Mouse (Mus musculus) kidney, adult 9 months (tissue): ENCODE measurements around the gene Msi2.

Experiments
- DNase-seq: peaks from one replicate; pipeline ENCODE4 v3.0.0; 2022

Msi2 gene

DNA sequence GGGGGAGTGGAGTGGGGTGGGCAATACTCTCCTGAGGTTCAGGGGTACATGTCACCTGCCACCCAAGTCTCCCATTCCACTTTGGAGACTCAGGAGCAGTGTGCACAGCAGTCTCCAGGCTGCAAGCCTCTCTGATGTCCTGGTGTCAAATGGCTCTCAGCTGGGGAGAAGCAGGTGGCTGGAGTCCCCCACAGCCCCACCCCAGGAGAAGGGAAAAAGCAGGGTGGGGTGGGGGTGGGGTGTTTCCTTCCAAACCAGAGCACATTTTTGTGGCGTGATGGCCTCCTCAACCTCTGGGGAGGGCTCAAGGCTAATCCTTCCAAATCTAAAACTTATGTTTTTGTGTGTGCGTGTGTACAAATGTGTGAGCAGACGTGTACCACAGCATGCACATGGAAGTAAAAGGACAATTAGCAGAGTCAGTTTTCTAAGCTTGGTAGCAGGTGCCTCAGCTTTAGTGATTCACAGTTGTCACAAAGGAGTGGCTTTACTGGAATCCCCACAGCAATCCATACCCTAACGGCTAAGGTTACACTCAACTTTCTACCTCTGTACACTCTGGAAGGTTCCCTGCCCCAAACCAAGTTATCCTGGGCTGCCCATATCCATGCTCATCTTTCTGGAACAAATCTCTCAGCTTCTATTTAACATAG, 161.1 kb downstream of the Msi2 start:
- DNase-seq = no peak

DNA sequence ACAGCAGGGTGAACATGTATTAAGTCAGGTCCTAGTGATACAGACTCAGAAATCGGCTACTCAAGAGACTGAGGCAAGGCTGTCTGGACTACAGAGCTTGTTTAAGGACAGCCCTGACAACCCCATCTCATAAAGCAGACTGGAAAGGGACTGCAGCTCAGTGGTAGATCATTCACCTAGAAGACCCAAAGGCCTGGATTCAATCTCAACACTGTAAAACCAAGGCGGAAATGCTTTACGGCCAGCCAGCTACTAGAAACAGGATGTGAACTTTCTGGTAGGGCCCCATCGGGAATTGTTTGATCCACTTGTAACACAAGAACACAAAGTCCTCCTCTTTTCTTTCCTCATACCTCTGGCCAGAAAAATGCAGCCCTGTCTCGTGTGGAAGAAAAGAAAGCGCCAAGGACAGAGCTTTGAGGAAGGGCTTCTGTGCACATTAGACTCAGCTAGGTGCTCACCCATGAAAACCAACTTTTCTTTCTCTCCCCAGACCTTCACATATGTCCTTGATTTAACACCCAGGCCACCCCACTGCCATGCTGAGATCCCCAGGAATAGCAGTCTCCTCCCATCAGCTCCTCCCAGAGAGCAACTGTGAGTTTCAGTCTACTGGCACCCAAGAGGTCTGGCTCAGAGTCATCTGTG, 162.3 kb downstream of the Msi2 start:
- peak; percentile 79 for DNase-seq

DNA sequence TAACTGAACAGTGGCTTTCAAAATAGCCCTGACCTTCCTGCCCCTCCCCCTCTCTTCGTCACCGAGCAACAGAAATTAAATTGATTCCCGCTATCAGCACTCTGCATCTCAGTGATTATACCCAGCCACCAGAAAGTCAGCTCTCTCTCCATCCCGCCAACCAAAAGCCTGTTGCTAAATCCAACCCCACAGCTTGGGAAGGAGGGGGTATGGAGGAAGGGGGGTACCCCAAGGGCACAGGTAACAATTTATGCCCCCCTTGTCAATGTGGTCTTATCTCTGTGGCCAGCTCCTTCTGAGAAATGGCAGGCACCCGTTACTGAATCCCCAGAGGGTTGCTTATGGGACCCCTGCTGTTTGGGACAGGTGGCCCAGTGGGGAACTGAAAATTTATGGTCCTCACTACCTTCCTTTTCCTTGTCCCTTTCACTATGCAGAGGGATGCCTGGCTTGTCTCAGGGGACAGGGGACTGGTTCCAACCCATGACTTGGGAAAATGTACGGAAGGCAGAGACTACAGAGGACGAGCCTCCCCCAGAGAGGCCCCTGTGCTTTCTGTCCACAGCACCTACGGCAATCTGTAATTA, 163.0 kb downstream of the Msi2 start:
- DNase-seq = no peak

DNA sequence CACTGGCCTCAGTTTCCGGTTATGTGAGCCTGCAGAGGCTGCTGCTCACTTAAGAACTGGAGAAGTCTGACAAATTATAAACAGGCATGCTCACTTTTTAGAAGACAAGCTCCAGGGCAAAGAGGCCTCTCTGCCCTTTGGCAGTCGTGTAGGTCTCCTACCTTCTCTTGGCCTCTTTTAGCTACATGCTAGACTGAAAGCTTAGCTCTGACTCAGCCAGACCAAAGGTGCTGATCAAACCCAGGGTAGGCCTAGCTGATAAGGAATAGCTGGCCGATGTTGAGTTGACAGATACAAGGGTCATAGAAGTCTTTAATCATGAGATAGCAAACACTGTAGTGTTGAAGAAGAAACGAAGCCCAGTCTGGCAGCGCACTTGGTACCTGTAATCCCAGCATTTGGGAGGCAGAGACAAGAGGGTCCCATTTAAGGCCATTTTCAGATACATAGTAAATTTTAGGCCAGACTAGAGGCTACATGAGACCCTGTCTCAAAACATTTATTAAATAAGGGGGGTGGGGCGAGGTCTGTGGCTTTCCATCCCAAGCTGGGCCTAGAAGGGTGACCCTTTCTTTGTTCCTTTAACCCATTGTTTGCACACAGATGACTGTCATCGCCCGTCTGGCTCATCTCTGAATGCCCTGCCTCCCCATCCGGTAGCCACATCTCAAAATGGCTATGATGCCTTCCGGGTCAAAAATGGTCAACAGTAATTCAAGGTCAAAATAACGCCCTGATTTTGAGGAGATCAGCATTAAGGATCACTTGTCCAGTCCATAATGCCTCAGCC, 164.6 kb downstream of the Msi2 start:
- no peak for DNase-seq

DNA sequence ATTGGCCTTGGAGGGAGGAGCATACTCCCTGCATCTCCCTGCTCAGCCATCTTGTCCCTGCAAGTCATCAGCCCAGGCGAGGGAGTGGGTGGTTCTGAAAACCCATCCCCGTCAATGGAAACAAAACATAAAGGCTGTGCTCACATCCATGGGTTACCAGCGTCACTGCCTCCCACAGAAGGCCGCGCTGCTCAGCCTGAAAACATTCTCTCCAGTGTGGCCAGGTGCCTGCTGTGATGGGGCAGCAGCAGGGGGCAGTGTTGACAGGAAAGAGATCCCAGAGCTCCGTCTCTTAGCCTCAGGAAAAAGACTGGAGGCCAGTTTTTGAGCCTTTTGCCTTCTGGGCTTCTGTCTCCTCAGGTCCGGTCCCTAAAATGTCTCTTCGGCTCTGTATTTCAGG, 165.3 kb downstream of the Msi2 start:
- peak; percentile 83 for DNase-seq

DNA sequence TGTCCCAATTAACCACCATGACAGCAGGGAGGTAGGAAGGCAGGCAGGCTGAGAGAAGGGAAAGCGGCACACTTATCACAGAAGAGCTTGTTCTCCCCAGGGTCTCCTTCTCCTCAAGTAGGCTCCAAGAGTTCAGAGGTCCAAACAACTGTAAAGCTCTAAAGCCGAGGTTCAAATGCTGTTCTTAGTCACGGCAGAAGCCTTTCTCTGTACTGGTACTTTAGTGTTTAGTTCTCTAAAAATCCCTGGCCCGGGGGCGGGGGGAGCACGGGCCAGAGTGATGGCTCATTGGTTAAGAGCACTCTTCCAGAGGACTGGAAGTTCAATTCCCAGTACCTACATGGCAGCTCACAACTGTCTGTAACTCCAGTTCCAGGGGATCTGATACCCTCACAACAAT, 165.9 kb downstream of the Msi2 start:
- no peak for DNase-seq

DNA sequence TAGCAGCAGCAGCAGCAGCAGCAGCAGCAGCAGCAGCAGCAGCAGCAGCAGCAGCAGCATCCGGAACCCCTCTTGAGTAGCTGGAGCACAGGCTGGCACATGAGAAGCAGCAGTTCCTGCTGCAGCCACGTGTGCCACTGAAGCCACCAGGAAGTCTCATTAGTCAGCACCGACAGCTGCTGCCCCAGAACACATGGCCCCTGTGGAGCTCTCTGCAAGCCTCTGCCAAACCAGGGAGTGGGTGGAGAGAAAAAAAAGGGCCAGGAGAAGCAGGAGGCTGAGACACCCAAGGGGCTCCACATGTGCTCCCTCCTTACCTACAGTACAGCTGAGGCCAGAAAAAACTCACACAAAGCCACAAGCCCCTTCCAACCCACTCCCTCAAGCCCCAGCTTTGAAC, 167.3 kb downstream of the Msi2 start:
- DNase-seq = no peak

DNA sequence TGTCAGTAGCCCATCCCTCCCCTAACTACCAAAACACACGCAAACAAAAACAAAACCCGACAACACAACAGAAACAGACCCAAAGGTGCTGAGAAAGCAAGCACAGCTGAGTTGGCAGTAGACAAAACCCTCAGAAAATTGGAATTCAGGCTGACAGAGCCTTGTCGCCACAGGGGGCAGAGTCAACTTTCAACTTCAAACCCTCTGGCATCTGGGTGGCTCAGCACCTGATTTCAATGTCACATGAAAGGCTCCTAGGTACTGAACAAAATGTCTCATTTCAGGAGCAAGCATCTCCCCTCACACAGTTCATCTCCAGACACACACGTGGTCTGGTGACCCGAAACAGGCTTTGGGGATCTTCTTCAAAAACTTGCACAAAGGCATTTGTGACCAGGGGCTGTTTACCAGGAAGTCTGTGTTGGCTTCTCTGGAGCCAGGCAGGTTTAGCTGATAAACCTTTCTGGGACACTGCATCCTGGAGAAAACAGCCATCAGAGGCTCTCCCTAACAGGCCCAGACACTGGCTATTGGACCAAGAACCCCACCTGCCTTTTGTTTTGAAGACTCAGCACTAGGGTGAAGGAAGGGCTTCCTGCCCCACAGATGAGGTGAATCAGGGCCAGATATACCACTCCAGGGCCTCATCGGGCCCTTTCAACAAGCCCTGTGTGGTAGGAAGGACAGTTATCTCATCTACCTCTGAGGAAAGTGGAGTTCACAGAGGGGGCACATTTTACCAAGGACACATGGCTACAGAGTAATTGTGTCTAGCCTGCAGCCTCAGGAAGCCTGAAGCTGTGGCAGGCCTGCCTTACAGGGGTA, 168.0 kb downstream of the Msi2 start:
- no peak for DNase-seq

DNA sequence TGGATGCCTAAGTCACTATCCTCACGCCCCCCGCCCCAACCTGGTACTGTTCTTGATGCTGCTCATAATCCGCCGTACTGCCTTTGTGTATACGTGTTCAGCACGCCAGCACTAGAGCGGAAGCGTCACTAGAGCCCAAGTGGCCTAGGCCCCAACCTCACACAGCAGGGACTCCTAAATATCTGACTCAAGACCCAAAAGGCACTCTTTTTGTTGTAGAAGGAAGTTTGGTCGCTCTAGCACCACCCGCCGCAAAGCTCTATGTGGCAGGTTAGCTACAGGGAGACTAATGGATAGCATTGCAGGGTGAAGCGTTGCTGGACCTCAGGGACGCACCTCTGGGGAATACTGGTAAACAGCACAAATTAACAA, 168.8 kb downstream of the Msi2 start:
- no peak for DNase-seq

DNA sequence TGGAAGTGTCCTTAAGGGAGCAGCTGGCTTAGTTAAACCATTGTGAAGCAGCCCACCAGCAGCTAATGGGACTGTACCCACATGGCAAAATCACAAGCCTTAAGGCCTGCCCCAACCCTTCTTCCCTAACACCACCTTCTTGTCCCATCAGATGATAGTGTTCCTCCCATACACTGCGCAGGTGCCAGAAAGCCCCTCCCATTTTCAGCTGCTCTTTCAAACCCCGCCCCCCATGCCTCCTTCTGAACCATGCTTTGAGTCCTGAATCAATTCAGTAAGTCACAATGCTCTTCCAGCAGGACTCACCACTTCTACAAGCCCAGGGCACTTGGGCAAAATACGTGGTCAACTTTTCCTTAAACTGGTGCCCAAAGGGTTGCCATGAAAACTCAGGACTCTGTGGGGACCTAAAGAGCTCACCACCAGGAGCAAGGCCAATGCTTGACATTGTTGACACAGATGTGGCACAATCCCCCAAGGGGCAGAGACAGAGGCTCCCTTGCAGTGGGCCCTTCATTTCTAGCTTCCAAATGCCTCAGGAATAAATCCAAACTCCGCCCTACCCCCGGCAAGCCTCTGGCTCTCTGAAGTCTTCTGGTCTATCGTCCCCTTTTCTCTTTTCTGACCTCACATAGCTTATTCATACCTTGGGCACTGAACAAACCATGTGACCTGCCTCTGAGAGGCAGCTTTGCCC, 169.3 kb downstream of the Msi2 start:
- no peak for DNase-seq

DNA sequence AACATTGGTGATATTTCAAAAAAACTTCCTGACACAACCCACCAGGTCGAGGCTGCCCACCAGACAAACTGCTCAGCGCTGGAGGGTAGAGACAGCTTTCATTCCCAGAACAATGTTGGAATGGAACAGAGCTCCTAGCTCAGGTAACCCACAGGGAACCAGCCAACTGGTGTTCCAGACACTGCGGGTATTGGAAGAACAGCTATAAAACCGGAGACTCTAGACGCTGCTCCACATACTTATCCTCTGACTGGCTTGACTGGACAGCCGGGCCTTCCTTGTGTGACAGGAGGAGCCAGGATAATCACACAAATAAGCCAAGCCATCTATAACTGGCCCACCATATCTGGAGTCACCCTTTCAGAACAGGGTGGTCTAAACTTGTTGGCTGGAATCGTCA, 169.9 kb downstream of the Msi2 start:
- no peak for DNase-seq

DNA sequence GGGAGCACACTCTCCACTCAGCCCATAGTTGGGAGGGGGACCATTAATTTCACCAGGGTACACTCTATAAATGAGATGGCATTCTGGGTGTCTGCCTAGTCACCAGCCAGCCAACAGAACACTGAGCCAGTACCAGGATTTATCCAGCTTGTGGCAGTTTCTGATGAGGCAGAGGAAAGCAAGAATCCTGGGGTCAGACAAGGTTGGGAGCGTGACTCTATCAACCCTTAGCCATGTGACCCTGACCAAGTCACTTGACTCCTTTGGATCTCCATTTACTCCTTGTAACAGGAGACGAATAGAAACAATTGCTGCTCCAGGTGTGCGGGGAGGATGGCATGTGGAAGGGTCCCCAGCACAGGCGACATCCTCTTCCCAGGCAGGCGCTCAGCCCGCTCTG, 174.5 kb downstream of the Msi2 start:
- DNase-seq = no peak

DNA sequence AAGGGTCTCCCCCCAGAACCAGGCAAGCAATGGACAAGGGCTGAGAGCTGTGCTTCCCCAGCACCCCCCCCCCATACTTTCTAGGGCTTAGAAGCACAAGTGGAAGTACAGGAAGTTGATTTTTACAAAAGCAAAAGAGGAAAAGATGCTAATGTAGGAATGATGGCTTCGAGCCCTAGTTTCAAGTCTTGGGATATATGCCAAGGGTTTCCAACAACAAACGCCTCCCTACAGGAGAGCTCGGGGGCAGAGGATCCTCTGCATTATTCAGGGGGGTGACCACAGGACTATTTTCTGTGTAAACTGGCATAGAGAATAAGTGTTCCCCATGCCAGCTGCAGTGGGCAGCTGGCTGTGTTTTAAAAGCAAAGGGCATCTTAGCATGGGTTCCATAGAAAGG, 175.5 kb downstream of the Msi2 start:
- DNase-seq = no peak

DNA sequence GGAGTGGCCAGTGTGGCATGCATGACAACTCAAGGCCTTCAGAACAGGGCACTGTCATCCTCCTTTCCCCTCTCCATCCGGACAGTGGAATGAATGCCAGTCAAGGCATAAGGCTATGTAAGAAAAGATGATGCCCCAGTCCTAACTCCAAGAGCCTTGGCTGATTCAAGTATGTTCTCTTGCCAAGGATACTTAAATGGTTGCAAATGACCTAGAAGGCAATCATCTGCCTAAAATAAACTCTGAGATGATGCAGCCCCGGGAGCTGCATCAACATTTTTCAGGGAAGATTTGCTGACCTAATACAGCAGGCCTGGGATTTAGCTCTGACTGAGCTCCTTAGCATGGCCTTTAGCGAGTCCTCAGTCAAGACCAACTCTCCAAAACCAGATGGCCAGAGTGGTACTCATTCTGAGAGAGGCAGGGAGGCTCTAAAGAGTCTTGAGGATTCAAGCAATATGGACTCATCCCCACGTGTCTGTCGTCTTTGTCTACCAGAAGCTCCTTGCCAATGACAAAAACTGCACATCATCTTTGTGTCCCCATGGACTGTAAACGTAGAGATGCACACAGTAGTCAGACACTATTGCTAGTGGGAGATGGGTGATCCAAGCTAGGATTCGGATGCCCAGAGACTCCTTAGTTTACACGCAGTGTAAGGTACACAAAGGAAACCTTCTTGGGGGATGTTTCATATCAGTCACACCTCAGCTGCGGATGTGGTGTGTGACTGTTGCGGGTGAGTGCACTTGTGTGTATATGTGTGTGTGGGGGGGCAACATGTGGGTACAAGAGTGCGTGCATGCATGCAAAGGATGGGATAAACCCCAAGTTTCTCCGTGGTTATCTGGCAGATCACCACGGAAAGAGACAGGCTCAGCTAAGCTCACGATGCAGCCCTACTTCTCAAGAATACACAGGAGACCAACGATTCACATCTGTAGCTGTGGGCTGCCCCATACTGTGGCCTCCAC, 176.4 kb downstream of the Msi2 start:
- DNase-seq = no peak

DNA sequence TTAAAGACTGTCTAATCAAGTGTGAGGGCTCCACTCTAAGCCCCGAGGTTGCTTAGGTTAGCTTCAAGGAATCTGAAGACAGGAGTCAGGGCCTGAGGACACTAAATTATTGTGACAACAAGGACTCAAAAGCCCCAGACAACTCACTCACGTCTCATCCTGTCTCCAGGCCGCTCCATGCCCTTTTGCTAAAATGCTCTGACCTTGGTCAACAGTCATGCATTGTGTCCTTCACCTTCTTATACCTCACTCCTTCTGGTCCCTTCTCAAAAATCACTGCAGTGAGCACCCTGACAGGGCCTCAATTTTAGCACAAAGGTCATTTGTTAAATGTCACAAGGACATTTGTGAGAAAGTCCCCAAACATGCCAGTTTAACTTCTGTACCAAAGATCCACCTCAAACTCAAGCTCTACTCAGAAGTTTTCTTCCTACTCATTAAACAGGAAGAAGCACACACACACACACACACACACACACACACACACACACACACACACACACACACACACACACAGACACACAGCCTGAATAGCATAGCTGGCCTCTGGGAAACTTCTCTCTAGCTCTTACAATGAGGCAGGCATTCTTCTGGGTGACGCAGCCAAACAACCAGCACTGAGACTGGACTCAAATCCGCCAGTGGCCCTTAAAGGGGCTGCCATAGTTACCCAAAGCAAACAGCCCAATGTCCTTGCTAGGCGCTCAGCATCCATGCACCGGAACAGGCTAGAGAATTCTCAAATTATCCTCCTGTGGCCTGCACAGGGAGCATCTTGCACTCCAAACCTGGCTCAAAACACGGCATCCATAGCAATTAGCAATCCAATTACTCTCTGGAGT, 178.5 kb downstream of the Msi2 start:
- DNase-seq = no peak

DNA sequence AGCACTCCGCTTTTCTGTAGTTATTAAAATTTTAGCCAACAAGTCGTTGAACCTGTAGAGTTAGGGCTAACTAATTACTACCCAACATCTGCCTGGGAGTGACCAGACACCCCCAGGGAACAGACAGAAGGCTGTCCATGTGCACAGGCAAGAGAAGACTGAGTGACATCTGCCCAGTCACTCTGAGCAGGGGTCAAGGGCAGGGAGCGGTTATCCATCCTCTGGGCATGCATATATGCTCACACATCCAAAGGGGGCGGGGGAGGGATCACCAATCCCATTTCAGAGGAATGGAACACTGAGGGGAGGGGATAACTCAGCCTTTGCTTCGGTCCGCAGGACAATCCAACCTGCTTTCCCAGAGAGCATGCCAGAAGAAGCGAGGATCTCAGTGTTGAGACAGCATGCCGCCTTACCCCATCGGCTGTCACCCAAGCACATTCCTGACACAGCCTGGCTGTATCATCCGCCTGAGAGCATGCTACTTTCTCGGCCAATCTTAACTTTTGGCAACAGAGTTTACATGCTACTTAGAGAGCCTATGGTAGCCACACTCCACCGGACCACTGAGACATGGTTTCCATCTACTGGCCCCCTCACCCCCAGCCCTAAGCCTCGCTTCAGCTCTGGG, 179.5 kb downstream of the Msi2 start:
- no peak for DNase-seq

DNA sequence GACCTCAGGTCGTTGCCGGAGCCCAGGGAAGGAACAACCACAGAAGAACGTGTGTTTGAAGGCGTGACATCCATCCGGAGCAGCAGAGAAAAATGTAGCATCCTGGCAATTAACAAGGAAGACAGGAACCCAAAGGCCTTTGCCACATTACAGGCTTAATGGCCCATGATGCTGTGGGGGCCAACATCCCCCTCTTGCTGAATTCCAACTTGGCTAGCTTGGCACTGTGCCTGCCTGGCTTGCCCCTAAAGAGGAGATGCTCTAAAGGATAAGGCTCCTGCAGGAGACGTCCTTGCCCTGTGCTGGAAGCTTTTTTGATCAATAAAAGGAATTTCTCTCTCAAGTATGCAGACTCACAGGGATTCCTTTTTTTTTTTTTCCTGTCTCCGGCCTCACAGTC, 181.0 kb downstream of the Msi2 start:
- DNase-seq = no peak

DNA sequence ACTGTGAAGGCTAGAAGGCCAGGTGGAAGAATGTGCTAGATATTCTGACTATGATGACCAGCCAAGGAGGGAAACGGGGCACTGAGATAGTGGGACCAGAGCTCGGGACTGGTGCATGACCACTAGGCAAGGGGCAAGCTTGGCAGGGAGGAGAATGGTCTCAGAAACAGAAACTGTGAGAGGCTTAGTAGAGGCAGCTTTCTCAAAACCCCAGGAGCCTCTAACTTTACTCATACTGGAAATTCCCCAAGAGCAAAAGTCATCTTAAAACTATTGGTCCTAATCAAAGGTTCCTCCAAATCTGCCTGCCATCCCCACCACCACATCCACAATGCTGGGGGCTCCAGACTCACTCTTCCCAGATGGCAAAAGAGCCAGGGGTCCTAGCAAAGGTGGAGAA, 181.5 kb downstream of the Msi2 start:
- no peak for DNase-seq

DNA sequence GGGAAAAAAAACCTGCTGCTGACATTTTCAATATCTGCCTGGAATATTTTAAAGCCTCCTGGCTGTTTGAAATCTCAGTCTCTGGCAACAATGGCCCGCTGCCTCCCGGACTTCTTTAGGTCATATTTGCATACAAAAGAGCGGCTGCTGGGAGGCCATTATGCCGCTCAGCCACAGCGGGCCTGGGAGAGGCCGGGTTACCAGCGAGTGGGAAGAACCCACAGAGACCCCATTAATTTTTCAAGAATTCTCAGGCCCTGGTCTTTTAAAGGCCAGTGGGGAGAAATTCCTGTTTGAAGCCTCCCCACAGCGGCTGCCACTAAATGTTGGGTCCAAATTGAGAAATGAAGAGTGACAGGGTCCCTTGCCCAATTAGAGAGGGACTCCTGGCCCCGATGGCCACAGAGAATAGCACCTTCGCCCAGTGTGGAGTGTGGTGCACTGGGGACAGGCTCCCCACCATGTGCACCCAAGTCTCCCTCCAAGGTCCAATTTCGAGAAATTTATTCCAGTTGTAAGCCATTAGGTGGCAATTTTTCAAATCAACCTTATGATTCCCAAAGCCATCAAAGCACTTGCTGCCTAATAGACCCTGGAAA, 183.9 kb downstream of the Msi2 start:
- DNase-seq = no peak
